Mouse (Mus musculus): ENCODE measurements at regions not wholly inside any gene's neighbourhood (a gene's known extent, or its start where the extent isn't known, plus 50 kb on each side); places are given as distances from the start of the nearest gene placed in this dataset.

DNA sequence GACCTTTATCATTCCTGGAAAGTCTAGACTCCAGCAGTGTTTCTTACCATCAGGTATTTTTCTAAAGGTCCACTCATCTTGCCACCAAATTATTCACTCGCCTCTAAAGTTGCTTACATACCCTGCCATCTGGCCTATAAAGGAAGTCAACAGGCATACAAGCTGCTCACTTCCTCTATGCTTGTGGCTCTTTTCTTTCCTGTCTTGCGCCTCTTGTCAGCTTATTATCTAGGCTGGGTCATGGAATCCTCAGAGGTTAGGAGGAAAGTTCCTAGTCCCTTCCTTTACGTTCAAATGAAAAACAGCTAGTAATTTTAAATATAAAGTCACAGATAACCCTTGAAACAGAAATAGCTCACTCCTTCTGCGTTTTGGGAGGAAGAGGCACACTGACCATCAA, 97.9 kb downstream of the Lipi start:
- intact Hi-C loops (cut with DNase I), result no loop called here
- no peak for DNase-seq (ENCODE audit: low spot score in 2 of 2)

DNA sequence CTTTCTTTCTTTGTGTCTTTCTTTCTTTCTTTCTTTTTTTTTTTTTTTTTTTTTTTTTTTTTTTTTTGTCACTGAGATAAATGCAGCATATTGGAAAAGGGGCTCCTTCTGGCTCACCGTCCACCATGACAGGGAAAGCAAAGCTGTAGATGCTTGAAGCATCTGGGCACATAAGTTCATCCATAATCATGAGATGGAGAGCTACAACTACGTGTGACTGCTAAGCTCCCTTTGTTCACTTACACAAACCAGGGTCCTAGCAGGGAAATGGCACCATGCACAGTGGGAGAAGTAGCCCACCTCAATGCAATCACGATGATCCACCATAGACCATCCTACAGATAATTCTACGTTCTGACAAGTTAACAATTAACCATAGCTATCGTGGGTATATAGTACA, 102.0 kb downstream of the Lipi start:
- intact Hi-C loops (cut with DNase I), result no loop called here
- DNase-seq (ENCODE audit: low spot score in 2 of 2), result no peak

DNA sequence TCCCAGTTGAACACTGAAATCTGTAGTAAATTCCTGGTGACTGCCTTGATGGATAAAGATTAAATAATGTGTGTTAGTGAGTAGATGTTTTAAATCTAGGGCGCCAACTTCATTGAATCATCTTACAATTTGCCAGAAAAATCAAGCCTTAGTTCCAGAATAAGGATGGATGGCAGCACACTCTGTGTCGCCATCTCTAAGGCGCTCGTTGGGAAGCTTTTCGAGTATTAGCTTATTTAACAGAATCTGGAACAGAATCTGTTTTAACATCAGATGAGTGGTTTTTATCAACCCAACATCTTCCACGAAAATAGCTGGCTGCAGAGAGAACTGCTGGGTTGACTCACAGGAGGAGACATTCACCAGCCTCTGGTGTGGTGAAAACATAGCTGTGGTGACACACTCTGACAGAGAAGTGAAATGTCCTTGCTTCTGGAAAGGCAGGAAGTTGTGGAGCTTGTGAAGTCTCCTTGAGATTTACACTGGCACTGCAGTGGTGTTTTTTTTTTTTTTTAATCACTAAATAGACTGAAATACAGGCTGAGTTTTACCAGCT, 120.4 kb downstream of the Lipi start:
- DNase-seq (ENCODE audit: low spot score in 2 of 2), result peak; percentile 6 to 48
- intact Hi-C loops (cut with DNase I), result no loop called here

DNA sequence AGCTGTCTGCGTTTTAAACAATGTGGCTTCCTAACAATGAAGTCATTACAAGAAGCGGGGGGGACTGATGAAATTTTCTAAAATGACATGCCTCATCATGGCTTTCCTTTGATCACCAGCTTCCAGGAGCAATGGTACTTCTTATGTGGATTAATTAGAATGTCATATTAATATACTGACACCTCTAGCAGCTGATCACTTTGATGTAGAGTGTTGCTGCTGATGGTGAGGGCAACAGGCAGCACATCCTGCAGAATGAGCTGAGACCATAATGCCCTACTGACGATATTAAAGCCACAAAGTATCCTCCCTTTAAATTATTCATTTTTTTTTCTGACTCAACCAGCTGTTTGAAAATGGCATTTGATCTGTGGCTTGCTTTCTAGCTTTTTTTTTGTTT, 123.7 kb downstream of the Lipi start:
- intact Hi-C loops (cut with DNase I), result no loop called here
- DNase-seq (ENCODE audit: low spot score in 2 of 2), result no peak

DNA sequence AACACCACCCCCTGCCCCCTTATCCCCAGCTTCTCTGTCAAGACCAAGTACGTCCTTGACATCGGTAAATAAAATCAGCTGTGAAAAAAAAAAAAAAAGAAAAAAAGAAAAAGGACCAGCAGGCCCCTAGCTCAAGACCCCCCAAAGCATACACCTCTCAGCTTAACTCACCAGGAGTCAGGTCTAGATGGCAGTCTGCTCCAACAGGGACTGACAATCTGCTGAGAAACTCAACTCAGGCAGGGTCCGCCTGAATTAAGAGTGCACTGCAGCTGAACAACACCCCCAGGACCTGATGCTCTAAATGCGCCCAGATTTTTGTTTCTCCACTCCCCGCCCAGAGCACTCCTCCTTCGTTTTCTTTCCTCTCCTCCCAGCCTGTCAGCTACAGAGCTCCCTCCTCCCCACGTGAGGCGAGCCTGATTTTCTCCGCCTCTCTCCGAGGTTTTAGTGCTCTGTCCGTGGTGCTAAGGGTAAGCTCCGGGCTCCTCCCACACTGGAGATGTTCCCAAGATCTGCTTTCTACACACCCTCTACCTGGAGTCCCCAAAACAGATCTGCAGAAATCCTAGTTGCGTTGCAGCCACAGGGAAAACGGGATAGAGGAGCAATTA, 138.9 kb downstream of the Lipi start:
- intact Hi-C loops (cut with DNase I), result no loop called here
- DNase-seq (ENCODE audit: low spot score in 2 of 2), result peak; percentile 33 to 48

DNA sequence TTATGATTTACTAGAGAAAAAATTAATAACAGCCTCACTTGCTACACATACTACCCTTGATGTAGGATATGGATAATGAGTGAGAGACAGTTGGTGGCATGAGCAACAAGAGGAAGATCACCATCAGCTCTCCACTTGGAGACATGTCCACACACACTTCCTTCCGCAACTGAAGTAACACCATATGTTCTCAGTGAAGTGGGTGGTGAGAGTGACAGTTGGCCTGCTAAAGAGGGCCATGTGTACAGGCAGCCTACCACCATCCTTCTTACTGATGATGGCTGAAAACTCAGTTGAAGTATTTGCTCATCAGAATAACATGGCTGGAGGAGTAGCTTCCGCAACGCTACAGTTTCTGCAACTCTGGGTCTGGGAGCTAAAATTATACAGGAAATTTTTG, 146.6 kb downstream of the Lipi start:
- peak in 1 of 2 experiments; percentile 16 for DNase-seq (ENCODE audit: low spot score in 2 of 2)
- intact Hi-C loops (cut with DNase I), result no loop called here

DNA sequence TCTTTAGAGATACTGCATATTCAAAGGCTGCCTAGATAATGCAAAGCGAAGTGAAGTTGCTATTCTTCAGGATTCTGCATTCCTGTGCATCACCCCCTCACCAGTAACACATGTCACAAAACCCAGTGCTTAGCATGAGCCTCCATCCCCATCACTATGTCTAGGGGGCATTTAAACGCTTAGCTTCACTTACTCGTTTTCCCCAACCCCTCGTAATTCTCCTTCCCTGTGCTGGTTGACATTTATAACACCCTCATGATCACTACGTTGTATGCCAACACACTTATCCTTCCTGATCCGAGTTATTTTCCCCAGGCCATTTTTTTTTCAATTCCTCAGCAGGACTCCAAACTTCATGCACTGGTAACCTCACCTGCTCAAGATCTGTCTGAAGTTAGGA, 152.6 kb downstream of the Lipi start:
- intact Hi-C loops (cut with DNase I), result no loop called here
- DNase-seq (ENCODE audit: low spot score in 2 of 2), result no peak

DNA sequence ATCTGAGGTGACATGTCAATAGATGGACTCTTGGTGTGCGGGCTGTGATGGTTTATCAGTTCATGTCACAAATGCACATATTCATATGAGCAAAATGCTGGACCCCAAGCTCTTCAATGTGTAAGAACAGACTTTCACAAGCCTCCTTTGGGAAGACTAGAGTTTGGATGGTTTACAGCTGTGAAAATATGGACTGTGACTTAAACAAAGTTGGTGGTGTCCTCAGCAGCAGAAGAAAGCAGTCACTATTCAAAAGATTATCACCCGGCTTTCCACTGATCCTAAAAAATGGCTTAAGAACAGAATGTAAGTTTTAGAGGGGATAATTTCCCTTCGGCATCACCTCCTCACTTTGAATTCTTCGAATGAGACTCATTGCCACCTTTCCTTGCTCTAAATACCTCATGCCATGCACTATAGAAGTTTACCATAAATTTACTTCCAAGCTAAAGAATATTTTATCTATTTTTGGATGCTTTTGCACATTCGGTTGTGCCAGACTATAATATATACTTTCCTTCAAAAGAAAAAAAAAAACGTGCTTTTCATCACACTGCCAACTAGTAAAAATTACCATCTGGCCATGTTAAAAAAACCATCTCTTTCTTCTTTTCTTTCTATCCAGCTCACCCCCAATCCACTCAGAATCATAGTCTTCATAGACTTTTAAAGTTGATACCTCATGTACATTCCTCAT, 201.2 kb downstream of the Lipi start:
- DNase-seq (ENCODE audit: low spot score in 2 of 2), result no peak
- intact Hi-C loops (cut with DNase I), result no loop called here

DNA sequence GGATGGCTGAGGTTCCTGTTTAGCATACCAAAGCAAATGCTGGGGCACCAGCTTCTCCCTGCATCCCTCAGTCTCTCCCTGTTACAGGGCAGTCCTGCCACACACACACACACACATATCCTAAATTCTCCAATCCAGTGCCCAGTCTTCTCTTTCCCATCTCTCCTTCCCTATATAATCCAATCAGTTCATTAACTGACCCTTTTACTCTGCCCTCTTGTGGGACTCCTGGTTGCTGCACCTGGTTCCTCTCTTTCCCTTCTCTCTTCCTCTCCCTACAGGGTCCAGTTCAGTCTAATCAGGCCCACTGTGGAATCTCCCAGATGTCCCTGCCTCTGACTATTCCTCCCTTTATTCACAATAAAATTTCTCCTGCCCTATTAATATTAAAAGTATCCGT, 204.7 kb downstream of the Lipi start:
- no peak for DNase-seq (ENCODE audit: low spot score in 2 of 2)
- intact Hi-C loops (cut with DNase I), result no loop called here

DNA sequence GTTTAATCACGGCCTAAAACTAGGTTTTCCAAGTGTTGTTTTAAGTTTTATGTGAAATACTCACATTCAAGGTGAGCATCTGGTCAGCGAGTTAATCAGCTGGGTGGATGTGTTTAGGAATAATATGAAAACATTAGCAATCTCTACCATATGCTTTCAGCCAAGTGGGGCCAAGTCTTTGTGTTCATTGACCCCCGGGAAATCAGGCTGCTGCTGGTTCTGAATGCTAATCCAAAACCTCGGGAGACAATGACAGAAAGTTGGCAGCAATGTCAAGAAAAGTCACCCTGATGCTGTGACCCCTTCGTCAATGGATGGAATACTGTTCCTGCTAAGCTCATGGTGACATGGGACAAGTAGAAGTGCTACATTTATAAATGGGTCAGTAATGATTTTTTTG, 216.2 kb downstream of the Lipi start:
- intact Hi-C loops (cut with DNase I), result no loop called here

DNA sequence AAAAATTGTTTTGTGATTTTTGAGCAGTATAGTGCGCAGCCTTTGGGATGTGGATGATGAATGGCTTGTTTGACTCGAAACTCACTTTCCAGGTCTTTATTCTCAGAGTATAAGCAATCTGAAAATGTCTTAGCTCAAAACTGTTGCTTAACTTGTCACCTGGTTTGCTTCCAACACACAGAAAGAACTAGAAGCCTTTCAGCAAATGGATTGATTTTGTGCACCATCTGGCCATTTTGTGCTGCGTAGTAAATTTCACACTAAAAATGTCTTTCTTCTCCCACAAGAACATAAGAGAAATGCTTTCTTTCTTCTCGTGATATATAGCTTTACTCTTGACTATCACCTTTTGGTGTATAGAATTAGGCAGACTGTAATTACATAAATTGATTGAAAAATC, 219.1 kb downstream of the Lipi start:
- intact Hi-C loops (cut with DNase I), result no loop called here
- peak; percentile 22 to 31 for DNase-seq (ENCODE audit: low spot score in 2 of 2)

More for the DNA sequence above, 216.2 kb downstream of the Lipi start:
- DNase-seq (ENCODE audit: low spot score in 2 of 2), result no peak

DNA sequence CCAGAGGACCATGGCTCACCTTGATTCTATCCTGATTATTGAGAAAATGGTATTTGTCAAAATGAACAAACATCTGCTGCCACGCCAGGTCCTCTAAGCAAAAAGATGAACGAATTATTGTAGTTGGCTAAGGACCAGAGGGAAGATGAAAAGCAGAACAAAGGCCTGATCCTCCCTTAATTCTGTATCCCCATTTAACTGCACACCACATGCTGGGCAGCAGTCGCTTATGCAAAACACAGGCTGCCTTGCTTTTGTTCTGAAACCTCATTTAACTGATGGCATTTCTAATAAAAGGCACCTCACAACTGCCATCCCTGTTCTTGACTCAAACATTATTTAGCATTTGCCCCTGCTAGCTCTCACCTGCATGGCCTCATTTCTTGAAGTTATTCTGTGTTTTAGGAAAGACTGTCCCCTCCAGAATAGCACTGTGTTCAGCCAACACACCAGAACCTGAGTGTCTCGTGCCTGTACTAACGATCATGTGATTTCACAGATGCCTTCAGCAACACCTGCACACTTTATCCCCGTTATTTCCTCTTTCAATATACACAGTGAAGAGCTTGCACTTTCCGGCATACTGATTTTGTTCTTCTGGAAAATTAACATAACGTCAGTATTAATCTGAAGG, 220.4 kb downstream of the Lipi start:
- intact Hi-C loops (cut with DNase I), result no loop called here
- no peak for DNase-seq (ENCODE audit: low spot score in 2 of 2)

DNA sequence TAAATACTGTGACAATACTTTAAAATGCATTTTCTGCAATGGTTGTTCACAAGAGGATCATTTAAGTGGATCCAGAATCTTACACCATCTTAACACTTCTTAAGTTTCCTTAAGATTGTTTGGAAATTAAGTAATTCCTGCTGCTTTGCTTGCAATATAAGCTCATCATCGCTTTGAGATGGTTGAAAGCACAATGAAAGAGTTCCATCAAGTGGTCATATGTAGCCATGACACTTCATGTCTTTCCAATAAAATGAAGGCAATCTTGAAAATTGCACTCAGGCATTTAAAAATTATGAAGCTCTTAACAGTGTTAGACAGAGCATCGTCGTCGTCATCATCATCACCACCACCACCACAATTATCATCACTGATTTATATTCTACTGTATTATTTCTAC, 223.8 kb downstream of the Lipi start:
- peak in 1 of 2 experiments; percentile 39 for DNase-seq (ENCODE audit: low spot score in 2 of 2)
- intact Hi-C loops (cut with DNase I), result no loop called here

DNA sequence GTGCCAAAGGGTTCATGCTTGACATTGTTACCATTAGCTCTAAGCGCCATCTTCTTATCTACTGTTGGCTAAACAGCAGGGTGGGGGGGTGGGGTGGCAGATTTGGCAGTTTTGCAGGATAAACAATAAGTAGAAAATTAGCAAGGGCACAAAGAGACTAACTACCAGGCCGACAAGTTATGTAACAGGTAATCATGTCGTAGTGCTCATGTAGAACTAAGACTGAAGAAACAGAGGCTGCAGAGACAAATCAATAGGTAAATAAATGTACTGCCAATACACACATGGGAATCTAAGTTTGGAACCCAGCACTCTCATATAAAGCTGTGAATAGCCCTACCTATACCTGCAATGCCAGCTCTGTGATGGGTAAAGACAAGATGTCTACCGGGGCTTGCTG, 225.1 kb downstream of the Lipi start:
- intact Hi-C loops (cut with DNase I), result no loop called here
- DNase-seq (ENCODE audit: low spot score in 2 of 2), result no peak

DNA sequence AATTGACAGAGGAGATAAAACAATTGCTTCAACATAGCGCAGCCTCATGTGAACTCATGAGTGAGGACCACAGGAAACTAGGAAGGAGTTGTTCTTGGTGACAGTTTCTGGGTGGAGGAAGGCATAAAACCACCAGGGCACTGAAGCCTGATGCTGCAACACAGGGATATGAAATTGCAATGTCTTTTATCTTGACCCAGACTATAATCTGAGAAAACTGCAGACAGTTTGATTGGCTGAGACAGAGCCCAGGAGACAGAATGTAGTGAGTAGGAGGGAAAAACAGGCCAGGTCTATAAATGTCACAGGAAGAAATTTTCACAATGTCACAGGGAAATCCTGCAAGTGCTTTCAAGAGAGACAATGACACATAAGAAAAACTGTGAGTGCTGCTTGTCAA, 232.5 kb downstream of the Lipi start:
- DNase-seq (ENCODE audit: low spot score in 2 of 2), result no peak
- intact Hi-C loops (cut with DNase I), result no loop called here

DNA sequence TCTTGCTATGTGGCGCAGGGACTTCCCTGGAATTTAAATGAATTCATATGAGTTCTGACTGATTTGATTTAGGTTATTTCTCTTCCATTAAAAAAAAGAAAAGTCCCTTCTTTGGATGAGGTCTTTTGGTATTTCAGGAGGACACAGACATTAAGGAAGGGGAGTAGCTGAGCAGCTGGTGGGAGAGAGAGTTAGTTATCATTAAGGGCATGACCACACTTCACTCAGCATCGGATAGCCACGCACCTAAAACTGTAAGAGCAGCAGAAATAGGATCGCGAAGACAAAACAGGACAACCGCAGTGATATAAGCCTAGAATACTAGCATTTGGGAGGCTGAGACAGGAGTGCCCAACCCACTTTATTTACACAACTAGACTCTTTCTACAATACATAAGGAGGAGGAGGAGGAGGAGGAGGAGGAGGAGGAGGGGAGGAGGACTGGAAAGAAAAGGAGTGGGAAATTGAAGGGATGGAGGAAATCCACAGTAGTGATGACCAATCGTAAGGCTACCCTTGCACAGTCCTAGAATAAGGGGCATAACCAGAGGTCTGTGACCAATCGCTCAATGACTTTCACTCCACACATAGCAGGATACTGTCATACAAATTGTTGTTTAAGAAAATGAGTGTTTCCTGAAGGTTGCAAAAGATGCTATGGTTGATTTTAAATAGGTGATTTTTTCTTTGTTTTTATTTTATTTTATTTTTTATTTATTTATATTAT, 241.5 kb downstream of the Lipi start:
- no peak for DNase-seq (ENCODE audit: low spot score in 2 of 2)
- intact Hi-C loops (cut with DNase I), result no loop called here

DNA sequence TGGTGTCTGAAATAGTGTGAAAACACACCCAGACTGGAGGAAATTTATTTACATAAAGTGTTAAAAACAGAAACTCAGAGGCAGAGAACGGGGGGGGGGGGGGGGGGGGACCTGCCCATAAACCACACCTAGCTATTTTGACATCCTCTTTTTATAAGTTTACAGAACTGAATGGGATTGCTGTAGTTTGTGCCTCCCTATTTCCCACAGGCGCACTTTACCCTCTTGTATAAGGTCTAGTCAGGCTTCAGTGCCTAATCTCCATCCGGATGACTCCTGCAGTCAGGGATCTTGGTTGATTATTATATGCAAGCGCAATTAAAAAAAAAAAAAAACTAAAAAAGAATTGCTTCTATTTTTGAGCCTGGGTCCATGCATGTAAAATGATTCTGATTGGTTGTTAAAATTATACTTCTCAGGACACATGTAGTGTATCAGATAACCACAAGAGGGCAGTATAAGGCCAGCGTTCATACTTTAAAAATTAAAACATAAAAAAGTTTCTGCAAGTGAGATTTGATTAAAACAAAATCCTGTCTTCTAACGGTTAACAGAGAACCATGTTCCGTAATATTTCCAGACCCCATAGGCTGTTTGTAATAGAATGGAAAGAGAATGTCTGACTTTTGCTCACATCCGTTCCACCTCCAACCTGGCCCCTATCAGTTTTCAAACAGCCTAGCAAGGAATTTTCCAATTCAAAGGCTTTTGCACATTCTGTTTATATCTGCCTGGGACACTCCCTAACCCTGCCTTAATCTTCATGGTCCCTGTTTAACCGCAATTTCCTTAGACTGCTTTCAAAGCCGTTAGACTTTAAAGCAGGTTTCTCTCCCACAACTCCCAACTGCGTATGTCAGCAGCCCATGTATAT, 242.6 kb downstream of the Lipi start:
- intact Hi-C loops (cut with DNase I), result loop anchor here (2.0 kb wide), 1 partner anchor 188 kb away; no protein-coding TSS in a partner anchor

DNA sequence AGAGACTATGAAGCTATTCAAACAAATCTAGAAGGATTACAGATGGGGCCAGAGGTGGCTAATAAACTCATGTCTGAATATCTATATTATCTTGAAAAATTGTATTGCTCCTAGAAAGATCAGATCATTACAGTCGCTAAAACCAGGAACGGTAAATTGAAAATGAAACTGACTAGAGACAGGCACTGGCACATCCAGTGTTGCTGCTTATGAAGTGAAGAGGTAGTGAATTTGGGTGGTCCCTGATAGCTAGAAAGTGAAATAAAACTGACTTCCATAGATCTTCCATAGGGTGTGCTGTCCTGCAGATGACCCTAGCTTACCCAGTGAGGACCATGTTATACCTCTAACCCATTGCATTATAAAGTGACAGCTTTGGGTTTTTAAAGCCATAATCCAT, 251.6 kb downstream of the Lipi start:
- no peak for DNase-seq (ENCODE audit: low spot score in 2 of 2)
- intact Hi-C loops (cut with DNase I), result no loop called here

More for the DNA sequence above, 242.6 kb downstream of the Lipi start:
- peak; percentile 45 to 59 for DNase-seq (ENCODE audit: low spot score in 2 of 2)

DNA sequence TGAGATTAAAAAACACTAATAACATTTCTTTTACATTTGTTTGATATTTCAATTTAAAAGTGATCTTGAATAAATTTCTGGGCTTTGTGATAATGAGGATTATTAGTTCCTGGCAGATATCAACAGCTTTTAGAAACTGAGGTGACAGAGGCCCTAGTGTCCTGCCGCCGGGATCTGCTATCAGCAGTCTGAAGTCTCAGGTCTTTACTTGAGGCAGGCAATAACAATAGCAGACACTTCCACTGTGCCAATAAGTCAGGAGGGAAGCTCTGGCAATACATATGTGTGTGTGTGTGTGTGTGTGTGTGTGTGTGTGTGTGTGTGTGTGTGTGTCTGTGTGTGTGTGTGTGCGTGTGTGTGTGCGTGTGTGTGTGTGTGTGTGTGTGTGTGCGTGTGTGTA, 252.1 kb downstream of the Lipi start:
- intact Hi-C loops (cut with DNase I), result no loop called here

More for the DNA sequence above, 252.1 kb downstream of the Lipi start:
- DNase-seq (ENCODE audit: low spot score in 2 of 2), result no peak

Measured in left cerebral cortex, postnatal 14 days (tissue).